Mouse (Mus musculus) liver, adult 2 months (tissue): ENCODE measurements at regions not wholly inside any gene's neighbourhood (a gene's known extent, or its start where the extent isn't known, plus 50 kb on each side); places are given as distances from the start of the nearest gene placed in this dataset.

Experiments
- CTCF ChIP-seq: fragments of 200-500 bp; IDR thresholded peaks from 2 replicates; pipeline ENCODE4 v1.5.1; 2011; ENCODE audit warnings: low read depth, low read length, control low read depth
- POLR2A ChIP-seq: fragments of 200-500 bp; IDR thresholded peaks from 2 replicates; pipeline ENCODE4 v1.6.1; 2011; ENCODE audit warnings: low read length, control low read depth; ENCODE audit not compliant: insufficient read depth; ENCODE audit errors: extremely low read depth

DNA sequence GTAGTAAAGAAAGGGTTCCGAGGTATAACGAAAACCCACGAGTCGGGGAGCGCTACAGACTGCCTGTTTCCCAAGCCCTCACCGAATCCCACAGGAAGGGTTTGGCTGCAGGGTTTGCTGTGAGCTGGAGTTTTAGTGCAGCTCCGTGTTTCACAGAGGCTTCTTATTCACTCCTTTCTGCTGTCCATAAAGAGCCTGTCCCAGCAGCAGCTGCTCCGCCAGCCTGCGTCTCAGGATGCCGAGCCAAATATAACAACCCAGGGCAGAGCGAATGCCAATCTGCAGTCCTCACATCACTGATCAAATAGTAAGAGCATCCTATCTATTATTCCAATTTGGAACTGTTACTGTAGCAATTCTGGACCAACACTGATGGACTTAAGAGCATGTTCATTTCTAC, 110.7 kb upstream of the Mpp6 start:
- TF ChIP-seq CTCF (no peak), POLR2A (no peak)
